In the genomic region with DNA sequence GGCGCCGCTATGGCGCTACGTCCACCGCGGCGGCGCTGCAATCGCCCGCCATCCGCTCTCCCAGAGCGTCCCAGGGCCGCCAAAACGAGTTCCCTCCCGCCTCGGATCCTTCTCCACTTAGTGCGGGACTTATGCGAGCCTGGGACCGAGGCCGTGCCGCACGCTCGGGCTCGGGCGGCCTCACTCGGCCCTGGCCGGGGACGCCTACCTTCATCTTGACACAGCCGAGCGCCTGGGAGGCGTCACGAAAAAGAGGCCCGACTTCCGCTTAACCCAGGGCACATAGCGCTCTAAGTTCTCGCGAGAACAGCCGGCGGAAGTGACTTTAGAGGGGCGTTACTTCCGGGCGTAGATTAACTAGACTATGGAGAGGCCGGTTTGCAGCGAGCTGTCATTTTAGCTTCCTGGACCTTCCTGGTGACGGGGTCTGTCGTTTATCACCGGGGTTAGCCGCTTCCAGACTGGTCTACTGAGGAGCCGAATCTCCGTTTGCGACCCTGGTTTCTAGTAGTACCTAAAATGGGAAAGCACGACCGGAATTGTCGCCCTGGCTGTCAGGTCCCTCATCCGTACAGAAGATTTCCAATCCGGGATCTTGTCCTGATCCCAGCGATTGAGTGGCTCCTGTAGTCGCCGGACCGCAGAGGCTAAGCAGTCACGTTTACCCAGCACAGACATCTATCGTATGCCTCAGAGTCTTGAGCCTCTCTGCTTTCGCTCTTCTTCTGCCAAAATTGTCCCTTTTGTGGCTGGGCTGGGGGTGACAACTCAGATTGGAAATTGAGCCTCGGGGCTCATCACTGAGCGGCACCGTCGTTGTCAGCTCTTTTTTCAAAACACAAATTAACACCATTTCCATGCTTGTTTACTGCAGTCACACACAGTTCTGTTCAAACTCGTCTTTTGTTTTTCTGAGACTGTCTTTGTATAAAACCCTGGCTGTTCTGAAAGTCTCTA, we compare ENCODE assay signal across 8 mouse cellular contexts. TPM values are rescaled to one million over a fixed set of nuclear protein-coding genes. Genes with fewer than 3 reads are reported as not detected.
A peak's percentile ranks its signal among the peaks of the same experiment; 100 is the strongest.
DNase-seq lines count a peak whose midpoint lies in the region; ATAC-seq and TF ChIP-seq lines count a peak whose summit lies in the region.

A gene (minus strand): TSS at position 300 of the 957 bp plus-strand sequence.

- peaks cover 29% of the 10 kb centered on the region for H3K36me3 ChIP-seq in forebrain, embryonic 15.5 days

- H3K27me3 ChIP-seq in forebrain, embryonic 15.5 days: no peaks in the 10 kb centered on the region

- H3K27ac ChIP-seq in forebrain, embryonic 15.5 days (replicated peaks): peak within 1 kb of the TSS; percentile 95

- peak within 1 kb of the TSS; percentile 98 for H3K9ac ChIP-seq in forebrain, embryonic 15.5 days (replicated peaks)

- no peak; the same call in none of the 2 replicates for TF ChIP-seq POLR2A in lung, adult 2 months (IDR thresholded peaks at IDR 0.05; ENCODE audit: borderline replicate concordance, extremely low read depth, low read depth, low read length)

- H3K9me3 ChIP-seq in forebrain, embryonic 15.5 days: no peaks in the 10 kb centered on the region

- peak within 1 kb of the TSS; percentile 76 for H3K4me3 ChIP-seq in forebrain, embryonic 15.5 days
- H3K4me3 ChIP-seq in lung, adult 2 months (replicated peaks; ENCODE audit: extremely low read depth, low read depth, low read length): peak within 1 kb of the TSS; percentile 95

- under 1% methylated on average over 67 of the region's 68 CpGs for WGBS in forebrain, embryonic 15.5 days
- WGBS in lung, adult 2 months: under 1% methylated on average over 68 of the region's 68 CpGs

- peak; percentile 99 for ATAC-seq in forebrain, embryonic 15.5 days (replicated peaks)
- ATAC-seq in neutrophil, adult 5-6 weeks (ENCODE audit: extremely low read depth, insufficient number of reproducible peaks, low FRiP score, poor library complexity, severe bottlenecking): peak; percentile 98

- H3K4me2 ChIP-seq in forebrain, embryonic 15.5 days (replicated peaks): peak within 1 kb of the TSS; percentile 58

- DNase-seq in ES-CJ7 (ENCODE audit: low read depth, low spot score): peak; percentile 95
- peak; percentile 95 for DNase-seq in cerebellum, adult 11 months
- peak; percentile 94 for DNase-seq in heart, postnatal 25 days (ENCODE audit: low spot score)
- DNase-seq in layer of hippocampus, adult 18-20 months (ENCODE audit: low spot score in 2 of 2): peak; percentile 94 to 99
- DNase-seq in lung, adult 2 months: peak; percentile 96
- DNase-seq in thymus, adult 18-20 months: peak; percentile 90 to 94

- no peak for TF ChIP-seq CTCF in lung, adult 2 months (IDR thresholded peaks at IDR 0.05; ENCODE audit: insufficient read depth, low read length)

- intact Hi-C loops in heart, postnatal 25 days (cut with DNase I): loop anchor here (1.0 to 5.0 kb wide), 2 partner anchors 17 to 280 kb away; a partner anchor contains a TSS

- H3K4me1 ChIP-seq in forebrain, embryonic 15.5 days: peaks cover 21% of the 10 kb centered on the region
- peaks cover 2% of the 10 kb centered on the region for H3K4me1 ChIP-seq in lung, adult 2 months (ENCODE audit: control insufficient read depth, insufficient read depth, low read length)

RNA-seq across cellular contexts. Expression of the gene that starts here (rescaled TPM):
- polyA plus RNA-seq in forebrain, embryonic 15.5 days (2015; fragmentation: Nextera tagmentation; extraction: Ambion mirVana): 414 and 432 TPM in 2 replicates
- total RNA-seq in heart, postnatal 25 days (2021): 100 to 1,000 TPM; 460 to 507 TPM
- 100 to 1,000 TPM; 499 to 504 TPM for total RNA-seq in layer of hippocampus, adult 18-20 months (2021)
- polyA plus RNA-seq in lung, adult 2 months (2012; rRNA removed): 405 and 533 TPM in 2 replicates
- total RNA-seq in neutrophil, adult 5-6 weeks (2017): 617 and 655 TPM in 2 replicates

Comparison
In these comparisons a context has a peak if more than half of its experiments do, and no peak if none do; other contexts are left out.
1. Peak in every context shown above with its lines: DNase-seq, ATAC-seq, H3K4me3 ChIP-seq and H3K27ac ChIP-seq.